Mouse (Mus musculus): ENCODE measurements around the gene Snx8. TPM values are rescaled to one million over a fixed set of nuclear protein-coding genes. Genes with fewer than 3 reads are reported as not detected.

Snx8 gene
- total and polyA plus RNA-seq, 2 experiments = 11.2 to 12.5 TPM

- Histone ChIP-seq H3K27me3 (ENCODE audit: control insufficient read depth, insufficient read depth, low read length) (no peaks in the 10 kb centered on the region), H3K9ac (ENCODE audit: low read depth, low read length) (no peak overlapping the region), H3K4me1 (ENCODE audit: control insufficient read depth, insufficient read depth, low read length) (no peaks in the 10 kb centered on the region), H3K27ac (replicated peaks; ENCODE audit: insufficient read depth, low read depth, low read length) (no peak overlapping the region), H3K79me2 (ENCODE audit: control insufficient read depth, insufficient read depth, low read length) (no peaks in the 10 kb centered on the region), H3K36me3 (ENCODE audit: control insufficient read depth, insufficient read depth, low read length) (peaks cover 13% of the 10 kb centered on the region), H3K4me3 (ENCODE audit: insufficient read depth, low read depth, low read length) (no peak overlapping the region)
- TF ChIP-seq CTCF (IDR thresholded peaks at IDR 0.05; ENCODE audit: low read depth, low read length) (no peak), POLR2A (IDR thresholded peaks at IDR 0.05; ENCODE audit: extremely low read depth, insufficient read depth, low read length) (no peak)
- WGBS = 93% methylated on average over 4 of the region's 4 CpGs
- DNase-seq (ENCODE audit: extremely low read depth, low read depth, low spot score) = no peak
Observed at GRCm38 (mm10) chr5:140298291-140298690, 90.8 kb downstream of the Snx8 start.

- Histone ChIP-seq H3K4me3 (ENCODE audit: insufficient read depth, low read depth, low read length) (no peak overlapping the region), H3K27me3 (ENCODE audit: control insufficient read depth, insufficient read depth, low read length) (no peaks in the 10 kb centered on the region), H3K36me3 (ENCODE audit: control insufficient read depth, insufficient read depth, low read length) (peaks cover 5% of the 10 kb centered on the region; the same call in 1 of the 2 replicates), H3K27ac (replicated peaks; ENCODE audit: insufficient read depth, low read depth, low read length) (no peak overlapping the region), H3K9ac (ENCODE audit: low read depth, low read length) (no peak overlapping the region), H3K4me1 (ENCODE audit: control insufficient read depth, insufficient read depth, low read length) (no peaks in the 10 kb centered on the region), H3K79me2 (ENCODE audit: control insufficient read depth, insufficient read depth, low read length) (no peaks in the 10 kb centered on the region)
- peak; percentile 61 for DNase-seq (ENCODE audit: extremely low read depth, low read depth, low spot score)
- 93% methylated on average over 1 of the region's 1 CpGs for WGBS
- TF ChIP-seq CTCF (IDR thresholded peaks at IDR 0.05; ENCODE audit: low read depth, low read length) (peak; percentile 67), POLR2A (IDR thresholded peaks at IDR 0.05; ENCODE audit: extremely low read depth, insufficient read depth, low read length) (no peak)
Observed at GRCm38 (mm10) chr5:140292152-140292551, 96.9 kb downstream of the Snx8 start.

Other genes with a start within 250 kb of the Snx8 start
- 6.4 and 6.7 TPM in 2 replicates for gene Mad1l1, start 67.7 kb downstream of the Snx8 start, total RNA-seq (2014; rRNA removed)
- 13.0 and 14.4 TPM in 2 replicates for gene Mad1l1, start 67.7 kb downstream of the Snx8 start, polyA plus RNA-seq (2012; rRNA removed)
- gene Nudt1, start 67.6 kb downstream of the Snx8 start, total RNA-seq (2014; rRNA removed) = 20.7 and 25.3 TPM in 2 replicates
- gene Nudt1, start 67.6 kb downstream of the Snx8 start, polyA plus RNA-seq (2012; rRNA removed) = 15.8 and 20.2 TPM in 2 replicates
- gene Mrm2, start 57.4 kb downstream of the Snx8 start, total RNA-seq (2014; rRNA removed) = 6.8 and 8.0 TPM in 2 replicates
- gene Mrm2, start 57.4 kb downstream of the Snx8 start, polyA plus RNA-seq (2012; rRNA removed) = 8.4 and 8.9 TPM in 2 replicates
- 37.9 and 51.5 TPM in 2 replicates for gene Eif3b, start 30.1 kb upstream of the Snx8 start, total RNA-seq (2014; rRNA removed)
- 58.3 and 64.8 TPM in 2 replicates for gene Eif3b, start 30.1 kb upstream of the Snx8 start, polyA plus RNA-seq (2012; rRNA removed)
- not detected in 2 replicates for gene Gm4869, start 56.4 kb upstream of the Snx8 start, total RNA-seq (2014; rRNA removed)
- not detected in 2 replicates for gene Gm4869, start 56.4 kb upstream of the Snx8 start, polyA plus RNA-seq (2012; rRNA removed)
- 0.27 and 0.28 TPM in 2 replicates for gene Chst12, start 116.3 kb upstream of the Snx8 start, total RNA-seq (2014; rRNA removed)
- gene Chst12, start 116.3 kb upstream of the Snx8 start, polyA plus RNA-seq (2012; rRNA removed) = 1.1 and 1.4 TPM in 2 replicates
- gene Grifin, start 175.8 kb upstream of the Snx8 start, total RNA-seq (2014; rRNA removed) = not detected in 2 replicates
- gene Grifin, start 175.8 kb upstream of the Snx8 start, polyA plus RNA-seq (2012; rRNA removed) = not detected in 2 replicates
- 4.2 and 5.5 TPM in 2 replicates for gene Lfng, start 218.1 kb upstream of the Snx8 start, total RNA-seq (2014; rRNA removed)
- gene Lfng, start 218.1 kb upstream of the Snx8 start, polyA plus RNA-seq (2012; rRNA removed) = 9.2 and 9.5 TPM in 2 replicates